Mouse (Mus musculus): Measurements from ENCODE around the gene Apobec1. TPM values are rescaled to one million over a fixed set of nuclear protein-coding genes. Genes with fewer than 3 reads are reported as not detected.
"Not testable (repeated sequence)": the region's sequence is repeated elsewhere in the genome, so short reads cannot be mapped to it uniquely, and the experiment has no call there.

The Apobec1 gene
- total RNA-seq, 4 experiments from 2014 or later: 1.7 to 5.5 (median 4.9) TPM

DNA sequence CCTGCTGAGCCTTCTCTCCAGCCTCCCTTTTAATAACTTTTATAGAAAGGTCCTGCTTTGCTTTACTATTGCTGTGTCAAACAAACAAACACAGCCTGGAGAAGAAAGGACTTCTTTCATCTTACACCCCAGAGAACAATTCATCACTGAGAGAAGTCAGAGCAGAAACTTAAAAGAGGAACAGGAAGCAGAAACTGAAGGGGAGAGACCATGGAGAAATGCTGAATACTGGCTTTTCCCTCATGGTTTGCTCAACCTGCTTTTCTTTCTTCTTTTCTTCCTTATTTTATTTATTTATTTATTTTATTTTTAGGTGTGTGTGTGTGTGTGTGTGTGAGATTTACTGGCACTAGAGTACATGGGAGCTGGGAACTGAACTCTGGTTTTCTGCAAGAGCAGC, 2.0 kb upstream of the Apobec1 start:
- peak; percentile 31 for DNase-seq (ENCODE audit: low spot score)

DNA sequence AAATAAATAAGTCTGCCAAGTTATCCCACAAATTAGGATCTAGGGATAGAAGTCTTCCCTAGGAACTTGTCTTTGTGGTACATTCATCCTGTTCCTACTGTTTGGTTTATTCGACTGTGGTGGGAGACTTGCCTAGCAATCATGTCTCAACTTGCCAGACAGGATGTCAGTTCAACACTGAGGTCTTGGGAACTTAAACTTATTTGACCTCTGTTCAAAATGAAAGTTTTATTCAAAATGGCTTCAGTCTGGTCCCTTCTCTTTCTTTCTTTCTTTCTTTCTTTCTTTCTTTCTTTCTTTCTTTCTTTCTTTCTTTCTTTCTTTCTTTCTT, 713 bp upstream of the Apobec1 start:
- peak; percentile 32 for DNase-seq (ENCODE audit: low spot score)

DNA sequence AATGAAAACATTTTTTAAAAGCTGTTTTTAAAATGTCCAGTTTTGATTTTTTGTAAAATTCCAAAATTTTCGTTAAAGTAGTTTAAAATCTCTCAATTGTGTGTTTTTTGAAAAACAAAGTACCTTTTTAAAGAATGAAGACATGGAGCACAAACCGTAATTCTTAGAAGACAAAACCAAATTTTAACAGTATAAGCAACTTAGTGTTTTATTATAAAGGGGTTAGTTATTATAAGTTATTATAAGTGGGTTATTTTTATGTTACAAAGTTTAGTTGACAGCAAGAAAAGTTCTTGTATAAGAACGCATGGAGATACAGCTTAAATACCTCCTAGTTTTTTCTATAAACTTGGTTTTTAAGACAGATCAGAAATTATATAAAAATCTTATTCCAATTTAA, 629 bp downstream of the Apobec1 start:
- DNase-seq (ENCODE audit: low spot score): no peak

DNA sequence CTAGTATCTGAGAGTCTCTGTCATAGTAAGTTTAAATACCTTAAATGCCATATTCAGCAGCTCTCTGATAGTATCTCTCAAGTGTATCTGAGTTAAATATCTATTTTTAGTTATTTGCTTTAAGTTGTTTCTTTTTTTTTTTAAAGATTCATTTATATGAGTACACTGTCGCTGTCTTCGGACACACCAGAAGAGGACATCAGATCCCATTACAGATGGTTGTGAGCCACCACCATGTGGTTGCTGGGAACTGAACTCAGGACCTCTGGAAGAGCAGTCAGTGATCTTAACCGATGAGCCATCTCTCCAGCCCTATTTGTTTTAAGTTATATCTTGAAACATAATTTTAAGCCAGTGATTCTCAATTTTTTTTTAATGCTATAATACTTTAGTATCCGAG, 1.2 kb downstream of the Apobec1 start:
- no peak for DNase-seq (ENCODE audit: low spot score)

DNA sequence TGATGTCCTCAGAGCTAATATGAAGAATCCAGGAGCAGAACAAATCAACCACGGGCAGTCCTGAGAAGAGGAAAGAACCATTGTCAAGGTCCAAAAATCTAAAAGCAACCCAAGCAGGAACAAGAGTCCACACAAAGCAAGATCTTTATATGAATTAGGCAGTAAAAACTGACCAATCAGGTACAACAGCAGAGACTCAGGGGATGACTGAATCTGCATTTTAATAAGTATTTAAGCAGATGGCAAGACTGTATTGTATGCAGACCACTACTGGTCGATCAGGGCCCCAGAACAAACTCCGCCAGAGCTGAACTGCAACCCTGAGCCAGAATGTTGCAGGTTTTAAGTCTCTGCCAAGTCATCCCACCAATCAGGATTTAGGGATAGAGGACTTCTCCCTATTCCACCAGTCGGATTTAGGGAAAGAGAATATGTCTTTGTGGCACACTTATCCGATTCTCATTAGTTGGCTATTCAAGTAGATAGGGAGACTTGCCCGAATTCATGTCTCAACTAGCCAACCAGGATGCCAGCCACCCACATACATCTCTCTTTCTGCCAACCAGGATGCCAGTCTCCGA, 2.1 kb downstream of the Apobec1 start:
- no peak for DNase-seq (ENCODE audit: low spot score)

GRCm38 (mm10) chr6:122599054-122599737, 3.0 kb downstream of the Apobec1 start:
- no peak for DNase-seq (ENCODE audit: low spot score)

DNA sequence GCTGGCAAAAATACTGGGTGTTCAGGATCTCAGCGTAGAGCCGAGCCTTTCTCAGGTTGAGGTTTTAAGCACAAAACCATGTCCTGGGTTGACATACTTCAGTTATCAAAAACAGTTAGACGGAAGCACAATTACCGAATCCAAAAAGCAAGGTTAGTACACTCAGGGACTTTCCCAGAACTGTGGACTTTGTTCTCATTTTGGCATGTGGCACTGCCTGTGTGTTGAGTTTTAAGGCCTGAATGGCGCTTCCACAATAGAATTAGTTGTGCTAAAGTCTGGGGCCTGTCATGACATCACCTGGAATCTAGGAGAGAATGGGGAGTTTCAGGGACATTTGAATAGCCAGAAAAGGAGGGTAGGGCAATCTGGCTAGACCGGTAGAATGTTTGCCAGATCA, 3.8 kb downstream of the Apobec1 start:
- no peak for DNase-seq (ENCODE audit: low spot score)

DNA sequence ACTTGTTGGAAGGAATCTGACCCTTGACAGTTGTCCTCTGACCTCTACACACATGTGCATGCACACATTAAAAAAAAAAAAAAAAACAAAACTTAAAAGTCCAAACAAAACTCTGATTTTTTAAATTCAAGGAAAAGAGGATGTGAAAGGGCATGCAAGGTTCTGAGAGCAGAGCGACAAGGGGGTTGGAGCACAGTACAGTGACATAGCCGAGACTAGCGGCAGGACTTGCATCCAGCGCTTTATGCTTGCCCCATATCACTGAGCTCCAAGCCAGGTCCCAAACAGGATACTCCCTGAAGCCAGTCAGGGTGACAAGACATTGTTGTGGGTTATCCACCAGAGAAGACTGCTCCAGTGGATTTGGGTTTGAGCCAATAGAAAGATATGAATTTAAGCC, 4.2 kb downstream of the Apobec1 start:
- no peak for DNase-seq (ENCODE audit: low spot score)

GRCm38 (mm10) chr6:122596608-122597007, 5.6 kb downstream of the Apobec1 start:
- no peak for DNase-seq (ENCODE audit: low spot score)

DNA sequence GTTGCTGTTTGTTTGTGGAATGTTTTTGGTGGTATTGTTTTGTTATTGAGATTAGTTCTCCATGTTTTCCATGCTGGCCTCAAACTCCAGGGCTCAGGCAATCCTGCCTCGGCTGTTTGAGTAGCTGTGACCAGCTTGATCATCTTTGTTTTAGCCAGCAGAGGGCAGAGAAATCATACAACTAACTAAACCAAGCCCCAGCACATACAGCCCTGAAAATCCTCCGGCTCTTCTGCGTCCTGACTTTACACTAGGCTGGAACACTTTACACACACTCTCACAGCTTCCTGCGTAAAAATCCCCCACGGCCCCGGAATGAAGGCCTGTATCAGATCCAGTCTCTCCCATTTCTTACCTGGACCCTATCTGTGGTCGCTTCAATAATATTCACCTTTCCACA, 6.6 kb downstream of the Apobec1 start:
- DNase-seq (ENCODE audit: low spot score): peak; percentile 44

GRCm38 (mm10) chr6:122592905-122593304, 9.3 kb downstream of the Apobec1 start:
- no peak for DNase-seq (ENCODE audit: low spot score)

GRCm38 (mm10) chr6:122591027-122591758, 11.1 kb downstream of the Apobec1 start:
- no peak for DNase-seq (ENCODE audit: low spot score)

GRCm38 (mm10) chr6:122579086-122579485, 23.2 kb downstream of the Apobec1 start:
- DNase-seq (ENCODE audit: low spot score): no peak

DNA sequence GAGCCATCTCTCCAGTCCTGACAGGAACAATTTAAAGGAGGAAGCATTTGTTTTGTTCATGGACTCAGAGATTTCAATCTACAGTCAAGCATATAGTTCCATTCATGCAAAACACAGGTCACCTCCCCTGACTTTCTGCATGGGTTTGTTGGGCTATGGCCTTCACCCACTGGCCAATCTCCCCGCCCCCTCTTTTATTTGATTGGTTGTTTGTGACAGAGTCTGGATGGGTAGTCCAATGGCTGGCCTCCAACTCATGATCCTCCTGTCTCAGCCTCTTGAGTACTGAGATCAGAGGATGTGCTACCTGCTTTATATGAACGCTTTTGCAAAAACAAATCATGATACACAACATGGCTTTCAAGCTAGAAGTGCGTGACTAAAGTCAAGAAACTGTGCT, 25.2 kb downstream of the Apobec1 start:
- no peak for DNase-seq (ENCODE audit: low spot score)

DNA sequence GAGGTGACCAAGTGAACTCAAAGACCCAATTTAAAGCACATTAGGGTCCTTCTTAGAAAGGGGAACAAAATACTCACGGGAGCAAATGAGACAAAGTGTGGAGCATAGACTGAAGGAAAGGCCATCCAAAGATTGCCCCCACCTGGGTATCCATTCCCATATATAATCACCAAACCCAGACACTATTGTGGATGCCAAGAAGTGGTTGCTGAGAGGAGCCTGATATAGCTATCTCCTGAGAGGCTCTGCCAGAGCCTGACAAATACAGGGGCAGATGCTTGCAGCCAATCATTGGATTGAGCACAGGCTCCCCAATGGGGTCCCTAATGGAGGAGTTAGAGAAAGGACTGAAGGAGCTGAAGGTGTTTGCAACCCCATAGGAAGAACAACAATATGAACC, 27.2 kb downstream of the Apobec1 start:
- not testable (repeated sequence) for DNase-seq (ENCODE audit: low spot score)

- no peak for DNase-seq (ENCODE audit: low spot score)
Measured at GRCm38 (mm10) chr6:122571617-122571959, 30.7 kb downstream of the Apobec1 start.

- peak; percentile 26 for DNase-seq (ENCODE audit: low spot score)
Measured at GRCm38 (mm10) chr6:122570695-122571616, 31.3 kb downstream of the Apobec1 start.

DNA sequence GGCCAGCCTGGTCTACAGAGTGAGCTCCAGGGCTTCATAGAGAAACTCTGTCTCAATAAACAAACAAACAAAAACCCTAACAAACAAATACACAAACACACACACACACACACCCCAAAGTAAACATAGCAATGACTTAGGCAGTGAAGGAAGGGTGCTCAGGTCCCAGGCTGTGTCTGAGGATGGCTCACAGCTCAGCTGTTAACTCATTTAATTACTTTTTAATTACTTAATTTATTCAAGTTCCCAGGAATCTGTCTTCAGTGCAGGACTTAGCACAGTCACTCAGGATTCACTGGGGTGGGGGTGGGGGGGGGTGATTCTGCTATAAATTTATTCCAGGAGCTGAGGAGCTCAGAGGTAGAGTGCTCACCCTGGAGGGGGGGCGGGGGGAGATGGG, 32.5 kb downstream of the Apobec1 start:
- no peak for DNase-seq (ENCODE audit: low spot score)

GRCm38 (mm10) chr6:122569113-122569512, 33.1 kb downstream of the Apobec1 start:
- no peak for DNase-seq (ENCODE audit: low spot score)

DNA sequence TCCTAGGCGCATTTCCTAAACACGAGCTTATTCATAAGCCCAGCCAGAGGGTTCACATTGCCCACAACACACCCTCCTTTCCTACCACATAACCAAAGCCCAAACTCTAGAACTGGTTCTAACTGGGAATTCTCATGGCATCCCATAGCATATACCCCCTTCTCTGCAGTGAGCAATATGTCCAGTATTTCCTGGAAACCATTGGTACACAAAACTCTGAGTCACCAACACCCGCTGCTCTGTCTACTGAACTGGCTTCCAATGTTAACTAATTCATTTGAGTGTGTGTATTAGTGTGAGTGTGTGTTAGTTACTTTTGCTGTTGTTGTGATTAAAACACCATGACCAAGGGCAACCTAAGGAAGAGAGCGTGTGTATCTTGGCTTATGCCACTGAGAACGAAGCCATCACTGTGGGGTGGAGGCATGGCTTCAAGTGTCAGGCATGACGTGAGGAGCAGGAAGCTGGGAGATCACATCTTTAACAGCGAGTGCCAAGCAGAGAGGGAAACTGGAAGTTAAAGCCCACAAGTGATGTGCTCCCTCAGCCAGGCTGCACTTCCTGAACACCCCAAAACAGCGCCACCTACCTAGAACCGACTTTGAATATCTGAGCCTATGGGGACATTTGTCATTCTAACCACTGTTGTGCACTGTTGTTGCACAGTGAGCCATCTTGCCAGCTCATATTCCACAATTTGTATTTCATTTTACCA, 37.0 kb downstream of the Apobec1 start:
- DNase-seq (ENCODE audit: low spot score): no peak

DNA sequence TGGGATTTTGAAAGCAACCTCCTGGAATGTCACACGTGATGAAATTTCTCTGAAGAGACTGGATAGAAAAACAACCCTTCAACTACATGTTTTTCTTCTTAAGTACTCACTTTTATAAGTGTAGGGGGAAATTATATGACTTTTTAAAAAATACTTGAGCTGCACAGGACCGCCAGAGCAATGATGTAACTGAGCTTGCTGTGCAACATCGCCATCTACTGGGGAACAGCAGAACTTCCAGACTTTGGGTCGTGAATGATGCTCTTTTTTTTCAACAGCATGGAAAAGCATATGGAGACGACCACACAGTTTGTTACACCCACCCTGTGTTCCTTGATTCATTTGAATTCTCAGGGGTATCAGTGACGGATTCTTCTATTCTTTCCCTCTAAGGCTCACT, 39.8 kb downstream of the Apobec1 start:
- DNase-seq (ENCODE audit: low spot score): peak; percentile 40

DNA sequence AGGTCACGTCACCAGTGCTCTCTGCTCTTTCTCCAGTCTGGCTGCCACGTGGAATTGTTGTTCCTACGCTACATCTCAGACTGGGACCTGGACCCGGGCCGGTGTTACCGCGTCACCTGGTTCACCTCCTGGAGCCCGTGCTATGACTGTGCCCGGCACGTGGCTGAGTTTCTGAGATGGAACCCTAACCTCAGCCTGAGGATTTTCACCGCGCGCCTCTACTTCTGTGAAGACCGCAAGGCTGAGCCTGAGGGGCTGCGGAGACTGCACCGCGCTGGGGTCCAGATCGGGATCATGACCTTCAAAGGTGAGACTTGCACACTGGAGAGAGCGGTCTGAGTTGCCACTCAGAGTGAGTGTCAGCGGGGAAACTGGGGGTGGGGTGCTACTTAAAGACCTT, 41.2 kb downstream of the Apobec1 start:
- DNase-seq (ENCODE audit: low spot score): no peak
